Mouse (Mus musculus) thymus, adult 2 months (tissue): ENCODE results near the gene Shc3. TPM values are rescaled to one million over a fixed set of nuclear protein-coding genes. Genes with fewer than 3 reads are reported as not detected.

ENCODE experiments used
- DNase-seq: peaks from one replicate; pipeline ENCODE4 v3.0.0; 2021
- H3K27ac ChIP-seq: fragments of 200-500 bp; 2 replicates; pipeline ENCODE4 v1.5.1; 2012; ENCODE audit warnings: low read length, control low read depth; ENCODE audit not compliant: control insufficient read depth, insufficient read depth
- H3K27me3 ChIP-seq: fragments of 200-500 bp; 2 replicates; pipeline ENCODE4 v1.6.1; 2012; ENCODE audit warnings: mild to moderate bottlenecking, low read length, moderate library complexity, mixed read lengths; ENCODE audit not compliant: control insufficient read depth, insufficient read depth
- H3K36me3 ChIP-seq: fragments of 200-500 bp; 2 replicates; pipeline ENCODE4 v1.6.1; 2012; ENCODE audit warnings: mild to moderate bottlenecking, low read length, moderate library complexity; ENCODE audit not compliant: control insufficient read depth, insufficient read depth
- H3K4me1 ChIP-seq: fragments of 200-500 bp; replicated peaks from 2 replicates; pipeline ENCODE4 v1.6.1; 2012; ENCODE audit warnings: low read length; ENCODE audit not compliant: control insufficient read depth, insufficient read depth
- H3K4me3 ChIP-seq: fragments of 200-500 bp; 2 replicates; pipeline ENCODE4 v1.5.1; 2012; ENCODE audit warnings: mild to moderate bottlenecking, low read length, control low read depth, moderate library complexity; ENCODE audit not compliant: control insufficient read depth, insufficient read depth
- CTCF ChIP-seq: fragments of 200-500 bp; IDR thresholded peaks from 2 replicates; pipeline ENCODE4 v1.5.1; 2012; ENCODE audit warnings: mild to moderate bottlenecking, control low read depth, low read length, moderate library complexity, borderline replicate concordance; ENCODE audit not compliant: control insufficient read depth, poor library complexity, insufficient read depth; ENCODE audit errors: extremely low read depth
- POLR2A ChIP-seq: fragments of 200-500 bp; IDR thresholded peaks from 2 replicates; pipeline ENCODE4 v1.6.1; 2012; ENCODE audit warnings: mild to moderate bottlenecking, low read length, control low read depth, moderate library complexity; ENCODE audit not compliant: control insufficient read depth, poor library complexity, insufficient read depth; ENCODE audit errors: extremely low read depth
- WGBS: fragments of 180-500 bp; shearing (Covaris S2); methylation state at CpG from one replicate; pipeline ENCODE4 v1.1.7; 2018; 5-methylcytosine and 5-hydroxymethylcytosine counted together
- polyA plus RNA-seq: library from polyadenylated mRNA; depleted of rRNA; stranded (reverse); fragments of >200 nt; gene quantifications from 2 replicates; pipeline ENCODE4 v1.2.3, GENCODE M21; 2012

The Shc3 gene
- polyA plus RNA-seq, 1 experiment, result 0.69 TPM

- TF ChIP-seq CTCF (no peak), POLR2A (no peak)
- WGBS, result 47% methylated on average over 8 of the region's 8 CpGs
- no peak overlapping the region for H3K27ac ChIP-seq
- H3K27me3 ChIP-seq, result no peaks in the 10 kb centered on the region
- no peaks in the 10 kb centered on the region for H3K4me1 ChIP-seq
- H3K4me3 ChIP-seq, result no peak overlapping the region
- no peaks in the 10 kb centered on the region for H3K36me3 ChIP-seq
- DNase-seq, result no peak
These were observed 77.4 kb downstream of the Shc3 start for GRCm38 (mm10) chr13:51491649-51492435.

DNA sequence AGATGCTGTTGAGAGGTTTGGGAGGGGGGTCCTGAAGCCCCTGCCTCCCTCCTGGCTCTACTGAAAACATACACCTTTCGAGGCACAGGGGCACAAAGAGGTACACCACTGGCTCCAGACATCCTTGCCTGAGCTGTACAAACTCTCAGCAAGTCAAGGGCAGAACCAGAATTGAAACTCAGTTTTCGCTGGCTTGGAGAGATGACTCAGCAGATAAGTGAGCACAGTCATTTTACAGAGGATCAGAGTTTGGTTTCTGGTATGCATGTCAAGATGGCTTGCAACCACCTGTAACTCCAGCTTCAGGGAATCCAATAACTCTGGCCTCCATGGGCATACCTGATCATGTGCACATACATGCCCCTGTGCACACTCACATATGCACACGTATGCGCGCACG lies 79.0 kb downstream of the Shc3 start:
- H3K27ac ChIP-seq, result no peak overlapping the region
- no peaks in the 10 kb centered on the region for H3K4me1 ChIP-seq
- no peak overlapping the region for H3K4me3 ChIP-seq
- WGBS, result 79% methylated on average over 6 of the region's 6 CpGs
- TF ChIP-seq POLR2A (no peak), CTCF (no peak)
- no peaks in the 10 kb centered on the region for H3K27me3 ChIP-seq
- no peaks in the 10 kb centered on the region for H3K36me3 ChIP-seq
- no peak for DNase-seq

DNA sequence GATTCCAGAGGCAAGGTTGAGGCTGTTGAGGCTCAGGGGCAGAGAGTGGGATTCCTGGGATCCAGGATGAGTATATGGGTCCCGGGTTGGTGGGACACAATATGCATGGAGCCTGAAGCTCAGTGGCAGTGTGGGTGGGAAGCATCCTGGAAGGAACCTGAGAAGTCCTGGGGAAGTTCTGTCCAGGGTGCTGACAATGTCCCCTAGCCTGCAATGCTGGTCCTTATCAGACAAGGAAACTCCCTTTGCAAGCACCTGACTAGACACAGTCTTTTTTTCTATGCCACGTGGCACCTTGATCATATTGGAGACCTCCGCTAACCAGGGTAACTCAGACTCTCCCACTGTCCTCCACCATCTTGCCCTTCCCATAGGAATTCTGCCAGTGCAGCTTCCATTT lies 80.3 kb downstream of the Shc3 start:
- H3K27me3 ChIP-seq, result no peaks in the 10 kb centered on the region
- WGBS, result 76% methylated on average over 3 of the region's 3 CpGs
- no peaks in the 10 kb centered on the region for H3K4me1 ChIP-seq
- no peak overlapping the region for H3K4me3 ChIP-seq
- no peak for TF ChIP-seq POLR2A
- no peak for TF ChIP-seq CTCF
- H3K36me3 ChIP-seq, result no peaks in the 10 kb centered on the region
- DNase-seq, result no peak
- no peak overlapping the region for H3K27ac ChIP-seq

- no peak overlapping the region for H3K27ac ChIP-seq
- no peaks in the 10 kb centered on the region for H3K36me3 ChIP-seq
- H3K27me3 ChIP-seq, result no peaks in the 10 kb centered on the region
- no peak for DNase-seq
- H3K4me3 ChIP-seq, result no peak overlapping the region
- H3K4me1 ChIP-seq, result no peaks in the 10 kb centered on the region
- 92% methylated on average over 9 of the region's 9 CpGs for WGBS
- TF ChIP-seq POLR2A, result no peak
- TF ChIP-seq CTCF, result no peak
These were observed 83.9 kb downstream of the Shc3 start for GRCm38 (mm10) chr13:51485291-51485690.

DNA sequence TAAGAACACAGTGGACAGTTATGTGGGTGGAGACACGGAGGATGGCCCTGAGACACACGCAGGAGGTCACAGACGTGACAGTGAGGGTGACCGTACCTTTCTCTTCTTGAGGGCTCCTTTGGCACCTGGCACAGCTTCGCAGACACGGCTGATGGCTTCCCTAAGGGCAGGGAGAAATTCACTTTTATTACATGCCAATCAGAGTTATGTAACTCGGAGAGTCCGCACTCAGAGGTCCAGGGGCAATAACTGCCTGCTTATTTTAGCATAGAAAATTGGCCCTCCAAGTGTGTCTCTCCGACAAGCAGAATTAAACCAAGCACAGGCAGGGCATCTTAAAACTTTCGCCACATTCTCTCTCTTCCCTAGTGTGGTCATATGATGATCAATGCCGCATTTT lies 86.4 kb downstream of the Shc3 start:
- WGBS, result 91% methylated on average over 11 of the region's 11 CpGs
- no peaks in the 10 kb centered on the region for H3K27me3 ChIP-seq
- DNase-seq, result no peak
- H3K27ac ChIP-seq, result no peak overlapping the region
- no peaks in the 10 kb centered on the region for H3K36me3 ChIP-seq
- TF ChIP-seq POLR2A (no peak), CTCF (no peak)
- H3K4me1 ChIP-seq, result no peaks in the 10 kb centered on the region
- no peak overlapping the region for H3K4me3 ChIP-seq

DNA sequence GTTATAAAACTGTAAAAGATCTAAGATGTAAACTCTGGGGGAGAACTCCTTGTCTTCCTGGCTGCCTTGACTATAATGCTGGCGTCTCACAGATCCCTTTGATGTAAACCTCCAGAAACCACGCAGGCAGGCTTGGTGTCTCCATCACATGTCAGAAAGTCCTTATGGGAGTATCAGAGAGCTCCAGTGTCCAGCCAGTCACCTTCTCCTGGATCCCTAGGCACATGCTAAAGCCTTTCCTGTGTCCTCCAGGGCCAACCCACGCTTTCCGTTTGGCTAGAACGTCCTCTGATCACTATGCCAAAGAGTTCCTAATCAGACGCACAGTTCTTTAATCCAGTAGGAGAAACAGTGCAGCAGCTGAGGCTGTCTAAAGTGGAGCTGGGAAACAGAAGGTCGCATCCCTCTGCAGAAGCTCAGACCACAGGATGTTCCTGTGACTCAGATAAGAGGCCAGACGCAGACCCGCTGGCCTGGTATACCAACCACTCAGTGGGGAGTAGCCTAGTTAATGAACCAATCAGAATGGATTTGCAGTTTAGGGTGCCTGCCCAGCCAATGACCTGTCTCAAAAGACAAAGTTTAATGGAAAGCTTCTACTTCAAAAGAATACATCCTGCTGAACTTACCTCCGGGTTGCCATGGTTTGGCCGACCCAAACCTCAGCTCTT lies 88.7 kb downstream of the Shc3 start:
- H3K36me3 ChIP-seq, result no peaks in the 10 kb centered on the region
- WGBS, result 51% methylated on average over 11 of the region's 11 CpGs
- no peak overlapping the region for H3K27ac ChIP-seq
- TF ChIP-seq POLR2A, result no peak
- TF ChIP-seq CTCF, result no peak
- no peak overlapping the region for H3K4me3 ChIP-seq
- no peaks in the 10 kb centered on the region for H3K27me3 ChIP-seq
- H3K4me1 ChIP-seq, result no peaks in the 10 kb centered on the region
- DNase-seq, result no peak

DNA sequence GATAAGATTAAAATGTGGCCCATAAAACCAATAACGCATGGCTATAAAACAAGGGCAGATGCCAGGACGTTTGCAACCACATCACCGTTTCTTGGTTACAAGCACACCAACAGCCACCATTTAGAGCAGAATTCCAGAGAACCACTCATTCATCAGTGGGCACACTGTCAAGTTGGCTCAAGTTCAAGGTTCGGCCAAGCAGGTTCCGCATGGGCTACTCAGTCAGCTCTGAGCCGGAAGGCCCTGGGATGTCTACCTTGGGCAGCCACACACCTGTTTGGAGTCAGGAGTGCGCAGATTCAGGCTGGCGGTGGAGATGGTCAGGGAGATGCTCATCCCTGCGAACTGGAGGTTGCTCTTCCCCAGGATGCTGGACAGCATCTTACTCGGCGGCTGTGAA lies 89.4 kb downstream of the Shc3 start:
- 90% methylated on average over 11 of the region's 11 CpGs for WGBS
- DNase-seq, result no peak
- Histone ChIP-seq H3K27ac (no peak overlapping the region), H3K27me3 (no peaks in the 10 kb centered on the region), H3K4me3 (no peak overlapping the region), H3K4me1 (no peaks in the 10 kb centered on the region), H3K36me3 (no peaks in the 10 kb centered on the region)
- TF ChIP-seq CTCF (no peak), POLR2A (no peak)
